Mouse (Mus musculus): ENCODE data around the gene Pagr1a. TPM values are rescaled to one million over a fixed set of nuclear protein-coding genes. Genes with fewer than 3 reads are reported as not detected.

The Pagr1a gene
- total RNA-seq (2023) = 26.5 TPM

GRCm38 (mm10) chr7:127016971-127017949, at the start of gene Pagr1a:
Gene Pagr1a (minus strand): TSS chr7:127017352.

GRCm38 (mm10) chr7:127041851-127042672, 24.9 kb upstream of the Pagr1a start, which contains the start of gene Kif22:
Gene Kif22 (minus strand): TSS chr7:127042471.

GRCm38 (mm10) chr7:127026984-127027726, 10.0 kb upstream of the Pagr1a start, which contains the start of gene Maz:
Gene Maz (minus strand): TSS chr7:127027037.

DNA sequence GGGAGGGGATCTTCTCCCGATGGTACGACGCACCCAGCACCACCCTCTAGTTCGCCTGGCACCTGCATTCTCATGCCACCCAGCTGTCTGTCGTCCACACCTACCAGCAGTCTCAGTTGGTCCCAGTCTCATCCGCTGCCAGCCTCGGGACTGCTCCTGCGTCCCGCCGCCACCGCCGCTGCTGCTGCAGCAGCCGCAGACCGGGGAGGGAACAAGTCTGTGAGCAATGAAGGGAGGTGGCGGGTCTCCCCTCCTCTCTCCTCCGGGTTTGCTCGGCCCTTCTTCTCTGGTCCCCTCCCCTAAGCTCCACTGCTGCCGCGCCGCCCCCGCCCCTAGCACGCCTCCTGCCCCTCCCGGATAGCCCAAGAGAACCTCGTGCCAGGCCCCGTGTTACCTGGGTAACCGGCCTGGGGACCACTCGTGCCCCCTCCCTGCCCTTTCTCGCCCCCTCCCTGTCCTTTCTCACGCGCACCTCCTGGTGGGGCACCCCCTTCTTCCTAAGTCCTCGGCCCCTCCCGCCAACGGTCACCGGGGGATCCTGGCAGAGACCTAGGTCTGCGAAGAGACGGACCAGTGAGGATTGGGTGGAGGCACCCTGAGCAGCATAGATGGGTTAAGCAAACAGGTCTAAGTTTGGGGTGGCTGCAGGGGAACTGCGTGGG, 3.9 kb upstream of the Pagr1a start, which contains the start of the genes Gm42742 and Prrt2:
TSS of gene Gm42742 (minus strand) at position 197 of the 662 bp plus-strand sequence.
TSS of gene Prrt2 (minus strand) at position 311 of the 662 bp plus-strand sequence.

GRCm38 (mm10) chr7:127016481-127016485, 869 bp downstream of the Pagr1a start, which contains the start of gene Pagr1b:
Gene Pagr1b (minus strand): TSS chr7:127016484.

GRCm38 (mm10) chr7:127014320-127014719, 2.8 kb downstream of the Pagr1a start, which contains the start of gene Mvp:
Gene Mvp (minus strand): TSS chr7:127014621.

DNA sequence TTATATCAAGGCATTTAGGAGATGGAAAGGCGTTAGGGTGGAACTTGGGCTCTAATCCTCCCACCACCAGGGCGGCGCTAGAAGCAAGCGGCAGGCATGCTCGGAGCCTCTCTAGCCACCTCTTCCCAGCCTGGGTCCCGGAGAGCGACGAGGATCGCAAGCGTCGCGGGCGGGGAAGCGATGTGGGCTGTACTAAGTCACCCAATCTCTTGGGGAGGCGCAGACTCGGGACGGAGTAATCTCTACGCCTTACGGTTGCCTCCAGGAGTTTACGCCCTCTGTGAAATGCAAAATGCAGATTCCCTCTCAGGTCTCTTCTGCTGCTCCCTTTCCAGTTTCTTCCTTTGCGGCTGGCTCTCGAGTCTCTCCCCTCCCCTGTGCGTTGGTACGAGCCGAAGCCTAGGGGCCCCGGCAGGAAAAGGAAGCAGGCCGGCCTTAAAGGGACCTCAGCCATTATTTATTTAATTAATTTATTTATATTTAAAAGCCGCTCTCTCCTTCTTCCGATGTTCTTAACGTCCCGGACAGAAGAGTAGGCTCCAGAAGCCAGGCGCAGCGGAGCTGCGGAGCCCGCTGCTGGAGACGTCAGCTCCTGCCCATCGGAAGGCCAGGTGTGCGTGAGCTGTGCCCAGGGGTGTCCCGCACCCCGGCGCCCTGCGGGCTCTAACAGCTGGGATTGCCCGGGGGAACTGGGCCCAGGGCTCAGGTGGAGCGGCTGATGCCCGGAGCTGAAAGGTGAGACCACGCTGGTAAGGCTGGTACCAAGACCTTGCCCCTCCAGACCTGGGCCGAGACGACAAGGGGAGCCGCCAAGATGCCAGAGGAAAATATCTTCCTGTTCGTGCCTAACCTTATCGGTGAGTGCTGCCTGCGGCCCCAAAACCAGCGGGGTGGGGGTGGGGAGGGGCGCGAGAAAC, 40.9 kb downstream of the Pagr1a start, which contains the start of gene Cdiptos:
TSS of gene Cdiptos (minus strand) at position 149 of the 917 bp plus-strand sequence.

DNA sequence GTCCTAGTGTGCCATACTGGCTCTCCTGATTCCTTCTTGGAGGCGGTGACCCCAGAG, 41.4 kb downstream of the Pagr1a start, which contains the start of gene Cdipt:
TSS of gene Cdipt (plus strand) at position 22 of the 57 bp plus-strand sequence.

Other genes starting within 250 kb of the Pagr1a start
- 256 TPM for gene Ypel3, start 240.4 kb downstream of the Pagr1a start, total RNA-seq (2023)
- gene Tbx6, start 235.9 kb downstream of the Pagr1a start, total RNA-seq (2023) = 8.0 TPM
- gene Ppp4c, start 224.9 kb downstream of the Pagr1a start, total RNA-seq (2023) = 239 TPM
- gene Fam57b, start 219.7 kb downstream of the Pagr1a start, total RNA-seq (2023) = not detected
- not detected for gene 4930451I11Rik, start 185.7 kb downstream of the Pagr1a start, total RNA-seq (2023)
- not detected for gene Doc2a, start 169.9 kb downstream of the Pagr1a start, total RNA-seq (2023)
- 24.4 TPM for gene Hirip3, start 155.4 kb downstream of the Pagr1a start, total RNA-seq (2023)
- gene Ino80e, start 155.0 kb downstream of the Pagr1a start, total RNA-seq (2023) = 60.5 TPM
- 72.3 TPM for gene Taok2, start 132.6 kb downstream of the Pagr1a start, total RNA-seq (2023)
- 22.6 TPM for gene Tmem219, start 94.4 kb downstream of the Pagr1a start, total RNA-seq (2023)
- gene Kctd13, start 88.5 kb downstream of the Pagr1a start, total RNA-seq (2023) = 37.3 TPM
- gene Asphd1, start 67.8 kb downstream of the Pagr1a start, total RNA-seq (2023) = not detected
- 6.1 TPM for gene Sez6l2, start 66.8 kb downstream of the Pagr1a start, total RNA-seq (2023)
- gene Cdipt, start 41.4 kb downstream of the Pagr1a start, total RNA-seq (2023) = 99.9 TPM
- gene Cdiptos, start 41.3 kb downstream of the Pagr1a start, total RNA-seq (2023) = 0.62 TPM
- 25.5 TPM for gene Mvp, start 2.7 kb downstream of the Pagr1a start, total RNA-seq (2023)
- gene Pagr1b, start 868 bp downstream of the Pagr1a start, total RNA-seq (2023) = 5.4 TPM
- 32.5 TPM for gene Gm42742, start 3.7 kb upstream of the Pagr1a start, total RNA-seq (2023)
- 5.3 TPM for gene Prrt2, start 3.9 kb upstream of the Pagr1a start, total RNA-seq (2023)
- 197 TPM for gene Maz, start 9.7 kb upstream of the Pagr1a start, total RNA-seq (2023)
- 3.0 TPM for gene Kif22, start 25.1 kb upstream of the Pagr1a start, total RNA-seq (2023)
- not detected for gene Zg16, start 70.0 kb upstream of the Pagr1a start, total RNA-seq (2023)
- gene AI467606, start 74.0 kb upstream of the Pagr1a start, total RNA-seq (2023) = 36.6 TPM
- gene Qprt, start 104.9 kb upstream of the Pagr1a start, total RNA-seq (2023) = 44.2 TPM
- 334 TPM for gene Spn, start 120.5 kb upstream of the Pagr1a start, total RNA-seq (2023)
- gene Cd2bp2, start 178.7 kb upstream of the Pagr1a start, total RNA-seq (2023) = 71.0 TPM
- 42.1 TPM for gene Tbc1d10b, start 191.1 kb upstream of the Pagr1a start, total RNA-seq (2023)
- gene Mylpf, start 191.5 kb upstream of the Pagr1a start, total RNA-seq (2023) = 19.4 TPM
- 9.7 TPM for gene Zfp553, start 215.7 kb upstream of the Pagr1a start, total RNA-seq (2023)
- 620 TPM for gene Sept1, start 215.8 kb upstream of the Pagr1a start, total RNA-seq (2023)
- gene Zfp771, start 226.9 kb upstream of the Pagr1a start, total RNA-seq (2023) = 16.4 TPM
- 8.0 TPM for gene Dctpp1, start 243.4 kb upstream of the Pagr1a start, total RNA-seq (2023)